8 mouse cellular contexts compared by ENCODE assay signal in genomic region chr8:84722850-84723570, GRCm38 (mm10). TPM values are rescaled to one million over a fixed set of nuclear protein-coding genes. Genes with fewer than 3 reads are reported as not detected.
A peak's percentile ranks its signal among the peaks of the same experiment; 100 is the strongest.
DNase-seq lines count a peak whose midpoint lies in the region; ATAC-seq lines count a peak whose summit lies in the region.

Gene G430095P16Rik (plus strand): TSS chr8:84723007.

- H3K9me3 ChIP-seq in liver, embryonic 15.5 days (replicated peaks) = no peaks in the 10 kb centered on the region
- no peaks in the 10 kb centered on the region for H3K9me3 ChIP-seq in neural tube, embryonic 13.5 days

- peak within 1 kb of the TSS; percentile 62 for H3K9ac ChIP-seq in liver, embryonic 15.5 days
- H3K9ac ChIP-seq in neural tube, embryonic 13.5 days = peak within 1 kb of the TSS; percentile 52

- peak within 1 kb of the TSS; percentile 98 for H3K27ac ChIP-seq in liver, embryonic 15.5 days (replicated peaks)
- peak within 1 kb of the TSS; percentile 94 for H3K27ac ChIP-seq in neural tube, embryonic 13.5 days (replicated peaks)

- H3K27me3 ChIP-seq in liver, embryonic 15.5 days = no peaks in the 10 kb centered on the region
- H3K27me3 ChIP-seq in neural tube, embryonic 13.5 days = peaks cover 43% of the 10 kb centered on the region

- peak; percentile 76 to 87 for DNase-seq in urinary bladder, postnatal 36 days (ENCODE audit: low spot score in 2 of 2)
- DNase-seq in urinary bladder, adult 2 months (ENCODE audit: low spot score) = no peak
- peak; percentile 75 for DNase-seq in embryo, embryonic 11 days
- DNase-seq in heart, adult 9 months (ENCODE audit: low spot score in 2 of 2) = peak; percentile 84 to 85
- peak; percentile 67 to 72 for DNase-seq in kidney, adult 8-10 months
- DNase-seq in thymus, postnatal 10 days (ENCODE audit: low spot score in 2 of 2) = peak; percentile 40 to 49

- peak; percentile 93 for ATAC-seq in liver, embryonic 15.5 days (ENCODE audit: insufficient read depth)
- ATAC-seq in neural tube, embryonic 13.5 days (ENCODE audit: low read depth) = peak; percentile 68

- peaks cover 23% of the 10 kb centered on the region for H3K36me3 ChIP-seq in liver, embryonic 15.5 days (replicated peaks)
- H3K36me3 ChIP-seq in neural tube, embryonic 13.5 days = peaks cover 46% of the 10 kb centered on the region; the same call in 1 of the 2 replicates

- WGBS in liver, embryonic 15.5 days (ENCODE audit: insufficient replicate concordance) = 7% methylated on average over 10 of the region's 10 CpGs
- WGBS in neural tube, embryonic 13.5 days = 13% methylated on average over 10 of the region's 10 CpGs

- peak within 1 kb of the TSS; percentile 90 for H3K4me2 ChIP-seq in liver, embryonic 15.5 days
- peak within 1 kb of the TSS; percentile 33 for H3K4me2 ChIP-seq in neural tube, embryonic 13.5 days

- peaks cover 78% of the 10 kb centered on the region for H3K4me1 ChIP-seq in liver, embryonic 15.5 days (replicated peaks)
- H3K4me1 ChIP-seq in neural tube, embryonic 13.5 days (replicated peaks) = peaks cover 72% of the 10 kb centered on the region

- H3K4me3 ChIP-seq in liver, embryonic 15.5 days (replicated peaks) = peak within 1 kb of the TSS; percentile 61
- H3K4me3 ChIP-seq in neural tube, embryonic 13.5 days = no peak within 1 kb of the TSS

RNA-seq across cellular contexts. Expression of gene G430095P16Rik, which starts in this region (rescaled TPM):
- 1.0 and 1.2 TPM in 2 replicates for polyA plus RNA-seq in urinary bladder, adult 2 months (2012; rRNA removed)
- 8.1 and 8.7 TPM in 2 replicates for polyA plus RNA-seq in liver, embryonic 15.5 days (2015; fragmentation: Nextera tagmentation; extraction: Ambion mirVana)
- polyA plus RNA-seq in neural tube, embryonic 13.5 days (2015; fragmentation: Nextera tagmentation; extraction: Ambion mirVana) = 1.4 and 2.2 TPM in 2 replicates
